ENCODE assay signal across 8 mouse cellular contexts in genomic region chr17:46679843-46680759, GRCm38 (mm10). TPM values are rescaled to one million over a fixed set of nuclear protein-coding genes. Genes with fewer than 3 reads are reported as not detected.
DNase-seq lines count a peak whose midpoint lies in the region; ATAC-seq and TF ChIP-seq lines count a peak whose summit lies in the region.

No protein-coding gene starts in this region.

- no peak for TF ChIP-seq EP300 in lung, postnatal 0 days (IDR thresholded peaks at IDR 0.05)

- ATAC-seq in neural tube, embryonic 11.5 days (ENCODE audit: insufficient read depth, low FRiP score, low TSS enrichment): peak; percentile 4
- ATAC-seq in lung, postnatal 0 days: peak; percentile 2
- no peak for ATAC-seq in megakaryocyte-erythroid progenitor cell, adult 5-6 weeks (replicated peaks; ENCODE audit: low FRiP score, low TSS enrichment, poor library complexity, severe bottlenecking)

- peaks cover 8% of the 10 kb centered on the region for H3K4me1 ChIP-seq in neural tube, embryonic 11.5 days (ENCODE audit: control insufficient read depth, insufficient read depth, low read length)
- H3K4me1 ChIP-seq in lung, postnatal 0 days (ENCODE audit: insufficient read depth, low read depth, low read length): peaks cover 14% of the 10 kb centered on the region; the same call in 1 of the 2 replicates

- DNase-seq in neural tube, embryonic 11.5 days (ENCODE audit: low spot score): peak; percentile 64
- no peak for DNase-seq in neural tube, embryonic 10.5 days (ENCODE audit: extremely low spot score, low spot score)
- peak; percentile 39 for DNase-seq in brain, adult 2 months (ENCODE audit: low read depth, low spot score)
- DNase-seq in frontal cortex, postnatal 10 days (ENCODE audit: low spot score in 2 of 2): peak; percentile 38 to 54
- peak; percentile 51 for DNase-seq in kidney, adult 9 months
- peak; percentile 71 for DNase-seq in lung, postnatal 0 days (ENCODE audit: low spot score)
- DNase-seq in right cerebral cortex, postnatal 4 days: peak; percentile 74

- H3K9me3 ChIP-seq in neural tube, embryonic 11.5 days (ENCODE audit: control insufficient read depth, low read length): no peaks in the 10 kb centered on the region
- H3K9me3 ChIP-seq in lung, postnatal 0 days (ENCODE audit: low read length): no peaks in the 10 kb centered on the region

- H3K36me3 ChIP-seq in neural tube, embryonic 11.5 days (ENCODE audit: control insufficient read depth, insufficient read depth, low read length): peaks cover 24% of the 10 kb centered on the region
- H3K36me3 ChIP-seq in lung, postnatal 0 days (ENCODE audit: insufficient read depth, low read length): peaks cover 30% of the 10 kb centered on the region; the same call in 1 of the 2 replicates

- H3K4me2 ChIP-seq in neural tube, embryonic 11.5 days (ENCODE audit: low read depth): peak overlapping the region; percentile 69
- peak overlapping the region; percentile 81 for H3K4me2 ChIP-seq in lung, postnatal 0 days (replicated peaks; ENCODE audit: low read depth, low read length)

- H3K9ac ChIP-seq in neural tube, embryonic 11.5 days (ENCODE audit: low read length): peak overlapping the region; percentile 62
- peak overlapping the region; percentile 65 for H3K9ac ChIP-seq in lung, postnatal 0 days (replicated peaks; ENCODE audit: low read depth)

- 2% methylated on average over 34 of the region's 34 CpGs for WGBS in neural tube, embryonic 11.5 days
- WGBS in lung, postnatal 0 days: 0% methylated on average over 33 of the region's 34 CpGs

- H3K27ac ChIP-seq in neural tube, embryonic 11.5 days (ENCODE audit: low read depth, low read length): peak overlapping the region; percentile 73
- H3K27ac ChIP-seq in lung, postnatal 0 days (ENCODE audit: low read length): peak overlapping the region; percentile 89

- peak overlapping the region; percentile 58 for H3K4me3 ChIP-seq in neural tube, embryonic 11.5 days (ENCODE audit: low read depth, low read length)
- peak overlapping the region; percentile 90 for H3K4me3 ChIP-seq in lung, postnatal 0 days (ENCODE audit: low read depth, low read length)

- TF ChIP-seq CTCF in lung, postnatal 0 days (IDR thresholded peaks at IDR 0.05): peak; percentile 55

- no peaks in the 10 kb centered on the region for H3K27me3 ChIP-seq in neural tube, embryonic 11.5 days (ENCODE audit: control insufficient read depth, insufficient read depth, low read length)
- no peaks in the 10 kb centered on the region for H3K27me3 ChIP-seq in lung, postnatal 0 days (replicated peaks; ENCODE audit: insufficient read depth, low read length)

RNA-seq across cellular contexts. Expression of gene Klhdc3, which starts 0.6 kb away (rescaled TPM):
- polyA plus RNA-seq in neural tube, embryonic 11.5 days (2014; fragmentation: Nextera tagmentation; extraction: Ambion mirVana): 130 TPM in 2 replicates
- polyA plus RNA-seq in lung, postnatal 0 days (2015; fragmentation: Nextera tagmentation; extraction: Ambion mirVana): 96.7 and 111 TPM in 2 replicates
- total RNA-seq in megakaryocyte-erythroid progenitor cell, adult 5-6 weeks (2014; fragmentation: Nextera tagmentation): 102 and 104 TPM in 2 replicates
- total RNA-seq in megakaryocyte-erythroid progenitor cell, adult 5-6 weeks (2017): 28.6 and 33.4 TPM in 2 replicates

RNA-seq across cellular contexts. Expression of gene Mea1, which starts 1.5 kb away (rescaled TPM):
- 179 and 180 TPM in 2 replicates for polyA plus RNA-seq in neural tube, embryonic 11.5 days (2014; fragmentation: Nextera tagmentation; extraction: Ambion mirVana)
- polyA plus RNA-seq in lung, postnatal 0 days (2015; fragmentation: Nextera tagmentation; extraction: Ambion mirVana): 113 and 114 TPM in 2 replicates
- 74.7 and 75.2 TPM in 2 replicates for total RNA-seq in megakaryocyte-erythroid progenitor cell, adult 5-6 weeks (2014; fragmentation: Nextera tagmentation)
- total RNA-seq in megakaryocyte-erythroid progenitor cell, adult 5-6 weeks (2017): 71.6 and 85.7 TPM in 2 replicates

RNA-seq across cellular contexts. Expression of gene Rrp36, which starts 5.9 kb away (rescaled TPM):
- polyA plus RNA-seq in neural tube, embryonic 11.5 days (2014; fragmentation: Nextera tagmentation; extraction: Ambion mirVana): 49.8 and 53.5 TPM in 2 replicates
- 35.2 and 38.5 TPM in 2 replicates for polyA plus RNA-seq in lung, postnatal 0 days (2015; fragmentation: Nextera tagmentation; extraction: Ambion mirVana)
- 16.1 and 23.4 TPM in 2 replicates for total RNA-seq in megakaryocyte-erythroid progenitor cell, adult 5-6 weeks (2014; fragmentation: Nextera tagmentation)
- total RNA-seq in megakaryocyte-erythroid progenitor cell, adult 5-6 weeks (2017): 60.4 and 64.8 TPM in 2 replicates

RNA-seq across cellular contexts. Expression of gene Ppp2r5d, which starts 24.8 kb away (rescaled TPM):
- 119 and 124 TPM in 2 replicates for polyA plus RNA-seq in neural tube, embryonic 11.5 days (2014; fragmentation: Nextera tagmentation; extraction: Ambion mirVana)
- polyA plus RNA-seq in lung, postnatal 0 days (2015; fragmentation: Nextera tagmentation; extraction: Ambion mirVana): 31.7 and 31.8 TPM in 2 replicates
- total RNA-seq in megakaryocyte-erythroid progenitor cell, adult 5-6 weeks (2014; fragmentation: Nextera tagmentation): 41.3 and 52.0 TPM in 2 replicates
- total RNA-seq in megakaryocyte-erythroid progenitor cell, adult 5-6 weeks (2017): 35.9 and 57.2 TPM in 2 replicates

RNA-seq across cellular contexts. Expression of gene Cul7, which starts 30.0 kb away (rescaled TPM):
- polyA plus RNA-seq in neural tube, embryonic 11.5 days (2014; fragmentation: Nextera tagmentation; extraction: Ambion mirVana): 31.7 and 37.0 TPM in 2 replicates
- 21.8 and 22.1 TPM in 2 replicates for polyA plus RNA-seq in lung, postnatal 0 days (2015; fragmentation: Nextera tagmentation; extraction: Ambion mirVana)
- total RNA-seq in megakaryocyte-erythroid progenitor cell, adult 5-6 weeks (2014; fragmentation: Nextera tagmentation): 11.2 and 12.6 TPM in 2 replicates
- 6.6 and 12.6 TPM in 2 replicates for total RNA-seq in megakaryocyte-erythroid progenitor cell, adult 5-6 weeks (2017)
